Mouse (Mus musculus) hindbrain, postnatal 0 days (tissue): ENCODE data around the gene Grcc10. TPM values are rescaled to one million over a fixed set of nuclear protein-coding genes. Genes with fewer than 3 reads are reported as not detected.

Experiments used
- ATAC-seq: fragments of 200-750 bp; cut with Nextera tagmentation; 2 replicates; pipeline ENCODE4 v1.8.0; 2017; ENCODE audit warnings: mild to moderate bottlenecking, moderate TSS enrichment, moderate library complexity
- DNase-seq: peaks from one replicate; pipeline ENCODE4 v3.0.0-alpha.2; 2015; ENCODE audit warnings: low spot score
- H3K27ac ChIP-seq: fragments of 300-500 bp; sonication (generic); 2 replicates; pipeline ENCODE4 v1.5.1; 2014; ENCODE audit warnings: mild to moderate bottlenecking
- H3K27me3 ChIP-seq: fragments of 300-500 bp; sonication (generic); 2 replicates; pipeline ENCODE4 v1.6.1; 2014; ENCODE audit warnings: low read length, mixed read lengths; ENCODE audit not compliant: insufficient read depth
- H3K36me3 ChIP-seq: fragments of 300-500 bp; sonication (generic); 2 replicates; pipeline ENCODE4 v1.6.1; 2014; ENCODE audit warnings: low read length, mixed read lengths; ENCODE audit not compliant: insufficient read depth
- H3K4me1 ChIP-seq: fragments of 300-500 bp; sonication (generic); 2 replicates; pipeline ENCODE4 v1.6.1; 2014; ENCODE audit warnings: antibody characterized with exemption, low read length, mixed read lengths; ENCODE audit not compliant: insufficient read depth
- H3K4me2 ChIP-seq: fragments of 300-500 bp; sonication (generic); 2 replicates; pipeline ENCODE4 v1.6.1; 2014; ENCODE audit warnings: low read depth, mild to moderate bottlenecking, low read length, moderate library complexity, mixed read lengths
- H3K4me3 ChIP-seq: fragments of 300-500 bp; sonication (generic); 2 replicates; pipeline ENCODE4 v1.5.1; 2014; ENCODE audit warnings: low read length
- H3K9ac ChIP-seq: fragments of 300-500 bp; sonication (generic); replicated peaks from 2 replicates; pipeline ENCODE4 v1.6.1; 2014; ENCODE audit warnings: mild to moderate bottlenecking, low read length, moderate library complexity, mixed read lengths
- H3K9me3 ChIP-seq: fragments of 300-500 bp; sonication (generic); 2 replicates; pipeline ENCODE4 v1.6.1; 2016; ENCODE audit warnings: low read length, mixed read lengths
- CTCF ChIP-seq: IDR thresholded peaks from 2 replicates; pipeline ENCODE4 v1.5.1; 2016; ENCODE audit warnings: antibody characterized with exemption, control low read depth, low read depth
- WGBS: fragments of 180-500 bp; shearing (Covaris S2); extraction: QIAGEN DNeasy Blood & Tissue Kit; methylation state at CpG from one replicate; pipeline ENCODE4 v1.1.7; 2014; 5-methylcytosine and 5-hydroxymethylcytosine counted together
- polyA plus RNA-seq: library from polyadenylated mRNA; unstranded; fragments of >200 nt; fragmentation: Nextera tagmentation; extraction: Ambion mirVana; gene quantifications from 2 replicates; pipeline ENCODE4 v1.2.1, GENCODE M21; 2015
- total RNA-seq: library from RNA; depleted of rRNA; stranded (reverse); fragments of >200 nt; gene quantifications from 2 replicates; pipeline ENCODE4 v1.2.3, GENCODE M21; 2014

Gene Grcc10
- total and polyA plus RNA-seq, 2 experiments from 2014 or later = 212 to 643 TPM

GRCm38 (mm10) chr6:124742839-124743514 is 1.8 kb upstream of the Grcc10 start:
- no peak overlapping the region for H3K9ac ChIP-seq
- no peak overlapping the region for H3K4me3 ChIP-seq
- 88% methylated on average over 15 of the region's 15 CpGs for WGBS
- H3K4me1 ChIP-seq = peaks cover 11% of the 10 kb centered on the region
- no peak for DNase-seq
- H3K4me2 ChIP-seq = no peak overlapping the region
- H3K36me3 ChIP-seq = peaks cover 19% of the 10 kb centered on the region; the same call in 1 of the 2 replicates
- no peak for ATAC-seq
- no peak for TF ChIP-seq CTCF
- H3K27me3 ChIP-seq = no peaks in the 10 kb centered on the region
- H3K9me3 ChIP-seq = no peaks in the 10 kb centered on the region
- H3K27ac ChIP-seq = no peak overlapping the region

DNA sequence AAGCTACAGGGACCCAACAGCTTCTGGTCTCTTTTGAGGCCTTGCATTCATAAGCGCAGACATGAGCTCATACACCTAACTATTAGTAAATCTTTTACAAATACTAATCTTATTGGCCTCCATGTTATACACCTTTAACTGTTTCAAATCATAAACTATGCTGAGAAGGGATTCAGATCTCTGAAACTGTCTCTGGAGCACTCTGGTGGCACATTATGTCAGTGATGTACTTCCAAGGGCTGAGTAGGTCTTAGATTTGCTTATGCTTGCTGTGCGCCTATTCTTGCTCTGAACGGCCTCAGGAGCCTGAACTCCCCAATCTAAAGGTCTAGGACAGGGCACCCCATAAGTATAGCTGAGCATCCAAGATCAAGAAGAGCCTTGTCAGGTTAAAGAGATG is 668 bp upstream of the Grcc10 start:
- Histone ChIP-seq H3K27ac (peak overlapping the region; percentile 100), H3K9me3 (no peaks in the 10 kb centered on the region), H3K27me3 (no peaks in the 10 kb centered on the region), H3K4me1 (peaks cover 11% of the 10 kb centered on the region), H3K9ac (peak overlapping the region; percentile 94; the same call in 1 of the 2 replicates), H3K4me3 (peak overlapping the region; percentile 64), H3K4me2 (peak overlapping the region; percentile 91), H3K36me3 (peaks cover 10% of the 10 kb centered on the region; the same call in 1 of the 2 replicates)
- no peak for TF ChIP-seq CTCF
- DNase-seq = no peak
- no peak for ATAC-seq
- 58% methylated on average over 3 of the region's 3 CpGs for WGBS

- peak overlapping the region; percentile 91 for H3K4me2 ChIP-seq
- peak overlapping the region; percentile 100 for H3K27ac ChIP-seq
- under 1% methylated on average over 29 of the region's 29 CpGs for WGBS
- H3K4me3 ChIP-seq = peak overlapping the region; percentile 64
- ATAC-seq (peak; percentile 19), DNase-seq (peak; percentile 80)
- H3K36me3 ChIP-seq = peaks cover 10% of the 10 kb centered on the region; the same call in 1 of the 2 replicates
- H3K4me1 ChIP-seq = peaks cover 5% of the 10 kb centered on the region
- no peaks in the 10 kb centered on the region for H3K9me3 ChIP-seq
- no peaks in the 10 kb centered on the region for H3K27me3 ChIP-seq
- H3K9ac ChIP-seq = peak overlapping the region; percentile 94
- peak; percentile 70 for TF ChIP-seq CTCF
Measured at GRCm38 (mm10) chr6:124740211-124740887, 825 bp downstream of the Grcc10 start.

- ATAC-seq (no peak), DNase-seq (no peak)
- Histone ChIP-seq H3K27me3 (no peaks in the 10 kb centered on the region), H3K4me3 (no peak overlapping the region), H3K9me3 (no peaks in the 10 kb centered on the region), H3K36me3 (peaks cover 10% of the 10 kb centered on the region; the same call in 1 of the 2 replicates), H3K4me1 (peaks cover 5% of the 10 kb centered on the region), H3K9ac (no peak overlapping the region), H3K27ac (no peak overlapping the region; the same call in 1 of the 2 replicates), H3K4me2 (no peak overlapping the region)
- no peak for TF ChIP-seq CTCF
- 83% methylated on average over 10 of the region's 10 CpGs for WGBS
Measured at GRCm38 (mm10) chr6:124739231-124739796, 1.9 kb downstream of the Grcc10 start.

DNA sequence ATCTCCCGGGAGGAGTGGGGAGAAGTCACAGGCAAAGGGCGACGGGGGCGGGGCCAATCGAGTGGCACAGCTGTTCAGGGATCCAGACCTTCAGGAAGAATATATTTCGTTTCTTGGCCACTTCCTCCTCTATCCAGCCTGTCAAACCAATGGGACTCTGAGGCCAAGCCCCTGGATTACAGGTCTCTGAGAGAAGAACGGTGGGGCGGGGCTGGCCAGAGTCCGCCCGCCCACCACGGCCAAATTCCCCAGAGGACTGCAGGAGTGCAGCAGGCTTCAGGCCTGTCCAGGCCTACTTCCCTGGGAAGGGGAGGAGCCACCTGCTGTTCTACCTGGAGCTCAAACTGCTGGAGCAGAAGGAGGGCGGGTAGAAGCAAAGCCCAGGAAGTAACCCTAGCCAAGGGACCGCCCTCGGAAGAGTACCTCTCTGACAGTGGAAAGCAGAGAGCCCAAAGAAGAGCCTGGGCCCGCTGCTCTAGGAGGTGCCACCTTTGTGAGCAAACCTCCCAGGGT is 2.6 kb downstream of the Grcc10 start, which contains the start of gene Ptpn6:
Gene Ptpn6, minus strand, starts transcription at position 204 of the 513 bp plus-strand sequence.
- Histone ChIP-seq H3K4me1 (peaks cover 5% of the 10 kb centered on the region), H3K9me3 (no peaks in the 10 kb centered on the region), H3K27ac (no peak within 1 kb of the TSS; the same call in 1 of the 2 replicates), H3K4me2 (no peak within 1 kb of the TSS), H3K27me3 (no peaks in the 10 kb centered on the region), H3K36me3 (peaks cover 9% of the 10 kb centered on the region; the same call in 1 of the 2 replicates), H3K4me3 (no peak within 1 kb of the TSS), H3K9ac (no peak within 1 kb of the TSS)
- no peak for ATAC-seq
- DNase-seq = no peak
- TF ChIP-seq CTCF = no peak
- WGBS = 41% methylated on average over 15 of the region's 15 CpGs

DNA sequence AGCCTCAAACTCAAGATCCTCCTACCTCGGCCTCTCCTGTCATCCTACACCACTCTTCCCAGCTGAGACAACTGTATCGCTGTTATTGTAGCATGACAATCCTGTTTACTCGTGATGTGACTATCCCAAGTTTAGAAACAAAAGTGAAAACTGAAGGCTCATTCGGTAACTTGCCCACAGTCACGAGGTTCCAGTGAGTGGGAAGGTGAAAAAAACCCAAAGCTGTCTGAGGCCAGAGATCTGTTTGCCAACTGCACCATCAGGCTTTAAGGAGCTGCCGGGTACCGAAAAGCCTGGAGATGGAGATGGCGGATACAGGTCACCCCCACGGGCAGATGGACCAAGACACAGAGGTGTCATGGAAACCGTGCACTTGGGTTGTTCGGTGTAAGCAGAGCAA is 4.1 kb downstream of the Grcc10 start:
- H3K27me3 ChIP-seq = no peaks in the 10 kb centered on the region
- H3K9me3 ChIP-seq = no peaks in the 10 kb centered on the region
- no peak overlapping the region for H3K4me2 ChIP-seq
- no peak for TF ChIP-seq CTCF
- ATAC-seq (no peak), DNase-seq (no peak)
- H3K4me1 ChIP-seq = peaks cover 5% of the 10 kb centered on the region
- H3K36me3 ChIP-seq = no peaks in the 10 kb centered on the region
- H3K4me3 ChIP-seq = no peak overlapping the region
- 89% methylated on average over 11 of the region's 11 CpGs for WGBS
- no peak overlapping the region for H3K27ac ChIP-seq
- no peak overlapping the region for H3K9ac ChIP-seq
